Mouse (Mus musculus) C2C12 (cell line): ENCODE measurements around the gene Rasl11b. TPM values are rescaled to one million over a fixed set of nuclear protein-coding genes. Genes with fewer than 3 reads are reported as not detected.
A peak's percentile ranks its signal among the peaks of the same experiment; 100 is the strongest.

Source experiments
- H3K27me3 ChIP-seq: one replicate; pipeline ENCODE4 v1.6.1; 2011; ENCODE audit not compliant: control insufficient read depth, insufficient read depth, insufficient read length
- H3K36me3 ChIP-seq: one replicate; pipeline ENCODE4 v1.6.1; 2011; ENCODE audit not compliant: control insufficient read depth, insufficient read depth
- H3K4me3 ChIP-seq: one replicate; pipeline ENCODE4 v1.5.1; 2011; ENCODE audit warnings: mild to moderate bottlenecking, control low read depth; ENCODE audit not compliant: poor library complexity, insufficient read depth, severe bottlenecking
- H3K79me2 ChIP-seq: one replicate; pipeline ENCODE4 v1.6.1; 2011; ENCODE audit not compliant: control insufficient read depth, insufficient read depth
- H3K79me3 ChIP-seq: one replicate; pipeline ENCODE4 v1.6.1; 2011; ENCODE audit warnings: low read depth, control low read depth
- H3ac ChIP-seq: one replicate; pipeline ENCODE3; 2011; ENCODE audit warnings: low read depth; ENCODE audit not compliant: control insufficient read depth, insufficient read length
- CEBPB ChIP-seq: IDR thresholded peaks from one replicate; pipeline ENCODE4 v1.6.1; 2011; ENCODE audit warnings: low read depth, mild to moderate bottlenecking, control low read depth, moderate library complexity
- CTCF ChIP-seq: IDR thresholded peaks from one replicate; pipeline ENCODE4 v1.5.1; 2011; ENCODE audit not compliant: control insufficient read depth, insufficient read depth, insufficient read length
- FOSL1 ChIP-seq: IDR thresholded peaks from one replicate; pipeline ENCODE4 v1.8.0; 2011; ENCODE audit warnings: mild to moderate bottlenecking, low read length; ENCODE audit not compliant: poor library complexity, insufficient read depth, severe bottlenecking
- MAX ChIP-seq: IDR thresholded peaks from one replicate; pipeline ENCODE4 v1.6.1; 2011; ENCODE audit warnings: mild to moderate bottlenecking, control low read depth
- MYOD1 ChIP-seq: IDR thresholded peaks from one replicate; pipeline ENCODE4 v1.6.1; 2011; ENCODE audit warnings: low read depth; ENCODE audit not compliant: control insufficient read depth, insufficient read length
- MYOG ChIP-seq: IDR thresholded peaks from one replicate; pipeline ENCODE4 v1.6.1; 2011; ENCODE audit not compliant: control insufficient read depth, insufficient read length; ENCODE audit errors: extremely low read depth
- USF1 ChIP-seq: IDR thresholded peaks from one replicate; pipeline ENCODE4 v1.6.1; 2011; ENCODE audit warnings: low read depth, mild to moderate bottlenecking, control low read depth, moderate library complexity
- long read RNA-seq, 2 experiments: library from polyadenylated mRNA; unstranded; transcript quantifications; one replicate each; pipeline ENCODE4 v2.0.0; 2019 to 2020
- polyA plus RNA-seq: library from polyadenylated mRNA; unstranded; fragments of >200 nt; fragmentation: generic; extraction: Trizol; gene quantifications from one replicate; pipeline ENCODE4 v1.2.1, GENCODE M21; 2012; ENCODE audit warnings: missing spikeins

The Rasl11b gene
- 4.8 TPM for polyA plus RNA-seq
- long read RNA-seq, experiment 1, partial matches to known transcripts = 0 of 3 reads
- long read RNA-seq, experiment 1, other reads (novel, unspliced or antisense) = 1 of 3 reads
- long read RNA-seq, experiment 2, transcript Rasl11b-201 (4 exons, 1,812 nt) = major isoform, 15 of 15 reads
- long read RNA-seq, experiment 2, partial matches to known transcripts = 0 of 15 reads
- long read RNA-seq, experiment 2, other reads (novel, unspliced or antisense) = 0 of 15 reads

DNA sequence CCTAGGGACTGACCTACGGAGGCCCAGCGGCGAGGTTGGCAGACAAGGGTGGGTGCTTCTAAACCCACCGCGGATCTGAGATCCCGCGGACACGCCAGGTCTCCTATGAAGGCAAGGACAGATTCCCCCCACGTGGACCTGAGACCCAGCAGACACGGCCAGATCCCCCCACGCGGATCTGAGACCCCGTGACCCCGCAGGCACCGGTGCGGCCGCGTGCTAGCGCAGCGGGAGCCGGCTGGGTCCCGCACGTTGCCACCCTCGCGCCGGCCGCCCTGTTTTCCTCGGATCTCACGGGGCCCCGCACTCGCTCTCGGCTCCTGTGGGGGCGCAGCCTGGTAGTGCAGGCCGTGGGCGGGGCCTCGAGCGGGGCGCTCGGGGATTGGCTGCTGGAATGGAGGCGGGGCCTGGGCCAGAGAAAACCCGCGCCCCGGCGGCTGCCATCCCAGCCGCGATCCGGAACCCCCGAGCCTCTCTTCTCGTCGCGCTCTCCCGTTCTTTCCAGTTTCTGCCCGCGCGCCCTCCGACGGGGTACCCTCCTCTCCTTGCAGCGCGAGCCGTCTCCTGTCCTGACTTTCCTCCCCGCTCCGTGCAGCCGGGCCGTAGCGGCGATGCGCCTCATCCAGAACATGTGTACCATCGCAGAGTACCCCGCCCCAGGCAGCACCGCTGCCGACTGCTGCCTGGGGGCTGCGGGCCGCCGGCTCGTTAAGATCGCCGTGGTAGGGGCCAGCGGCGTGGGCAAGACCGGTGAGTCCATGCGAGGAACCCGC, at the start of gene Rasl11b:
Gene Rasl11b, plus strand, starts transcription at position 446 of the 773 bp plus-strand sequence.
- H3K4me3 ChIP-seq = peak within 1 kb of the TSS; percentile 30
- no peaks in the 10 kb centered on the region for H3K79me3 ChIP-seq
- H3K79me2 ChIP-seq = no peaks in the 10 kb centered on the region
- no peaks in the 10 kb centered on the region for H3K36me3 ChIP-seq
- peak within 1 kb of the TSS; percentile 91 for H3ac ChIP-seq
- no peaks in the 10 kb centered on the region for H3K27me3 ChIP-seq
- TF ChIP-seq FOSL1 (no peak), USF1 (no peak), MAX (no peak), MYOG (no peak), CEBPB (no peak), CTCF (no peak), MYOD1 (no peak)

- no peaks in the 10 kb centered on the region for H3K79me2 ChIP-seq
- no peaks in the 10 kb centered on the region for H3K27me3 ChIP-seq
- H3K79me3 ChIP-seq = no peaks in the 10 kb centered on the region
- no peak overlapping the region for H3ac ChIP-seq
- H3K4me3 ChIP-seq = no peak overlapping the region
- H3K36me3 ChIP-seq = no peaks in the 10 kb centered on the region
- TF ChIP-seq CEBPB (no peak), MAX (no peak), CTCF (no peak), MYOD1 (no peak), FOSL1 (no peak), USF1 (no peak), MYOG (no peak)
These were observed 47.5 kb upstream of the Rasl11b start for GRCm38 (mm10) chr5:74147631-74148030.

DNA sequence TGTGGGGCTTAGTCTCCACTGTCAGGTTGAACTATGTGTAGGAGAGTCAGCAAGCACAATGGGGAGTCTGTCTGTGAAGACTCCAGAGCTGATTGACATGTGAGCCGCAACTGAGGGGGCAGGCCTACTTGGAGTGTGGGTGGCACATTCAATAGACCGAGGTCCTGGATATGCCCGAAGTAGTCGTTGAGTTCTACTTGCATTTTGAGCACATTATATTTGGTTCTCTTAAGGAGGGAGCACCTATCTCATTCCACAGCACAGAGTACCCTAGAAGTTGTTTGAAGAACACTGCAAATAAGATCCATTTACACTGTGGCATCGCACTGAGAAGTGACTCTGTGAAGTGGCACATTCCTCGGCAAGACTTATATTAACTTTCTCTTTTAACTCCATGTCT, 45.1 kb upstream of the Rasl11b start:
- no peak for TF ChIP-seq CTCF
- TF ChIP-seq FOSL1 = no peak
- no peak for TF ChIP-seq MYOG
- TF ChIP-seq CEBPB = no peak
- TF ChIP-seq MAX = no peak
- no peak for TF ChIP-seq USF1
- no peak for TF ChIP-seq MYOD1

DNA sequence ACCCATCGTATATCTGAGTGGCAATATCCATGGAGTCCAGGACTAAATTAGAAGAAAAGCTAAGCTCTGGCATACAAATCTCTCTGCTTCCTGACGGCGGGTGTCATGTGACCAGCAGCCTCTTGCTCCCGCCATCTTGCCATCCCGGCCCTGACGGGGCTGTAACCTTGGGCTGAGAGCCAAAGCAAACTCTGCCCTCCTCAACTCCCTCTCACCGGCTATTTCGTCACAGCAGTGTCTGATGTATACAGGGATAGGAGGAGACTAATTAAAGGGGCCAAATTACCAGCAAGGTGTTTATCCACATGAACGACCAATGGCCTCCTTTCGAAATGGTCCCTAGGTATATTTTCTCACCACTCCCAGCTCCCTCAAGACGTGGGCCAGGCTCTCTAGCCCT, 43.3 kb upstream of the Rasl11b start:
- Histone ChIP-seq H3K79me2 (no peaks in the 10 kb centered on the region), H3ac (no peak overlapping the region), H3K79me3 (no peaks in the 10 kb centered on the region), H3K27me3 (no peaks in the 10 kb centered on the region), H3K36me3 (no peaks in the 10 kb centered on the region), H3K4me3 (no peak overlapping the region)
- no peak for TF ChIP-seq FOSL1
- TF ChIP-seq MAX = no peak
- TF ChIP-seq MYOD1 = no peak
- TF ChIP-seq CEBPB = no peak
- no peak for TF ChIP-seq CTCF
- TF ChIP-seq MYOG = no peak
- no peak for TF ChIP-seq USF1

More for the DNA sequence above, 45.1 kb upstream of the Rasl11b start:
- no peaks in the 10 kb centered on the region for H3K27me3 ChIP-seq
- H3K36me3 ChIP-seq = no peaks in the 10 kb centered on the region
- H3K79me3 ChIP-seq = no peaks in the 10 kb centered on the region
- no peak overlapping the region for H3ac ChIP-seq
- H3K4me3 ChIP-seq = no peak overlapping the region
- no peaks in the 10 kb centered on the region for H3K79me2 ChIP-seq

- Histone ChIP-seq H3K27me3 (no peaks in the 10 kb centered on the region), H3K79me3 (no peaks in the 10 kb centered on the region), H3K36me3 (no peaks in the 10 kb centered on the region), H3K4me3 (no peak overlapping the region), H3K79me2 (no peaks in the 10 kb centered on the region), H3ac (no peak overlapping the region)
- TF ChIP-seq MYOD1 (no peak), CTCF (no peak), USF1 (no peak), CEBPB (no peak), MYOG (no peak), MAX (no peak), FOSL1 (no peak)
These were observed 39.2 kb upstream of the Rasl11b start for GRCm38 (mm10) chr5:74155860-74156351.
